Mouse (Mus musculus) c-Kit-positive CD71-negative TER-119-negative erythroid progenitor cells, embryonic 14.5 days (primary cell): ENCODE results near the gene Alox15.

ENCODE experiments used
- DNase-seq: peaks from one replicate; pipeline ENCODE4 v3.0.0-alpha.2; 2013; ENCODE audit warnings: low read depth

The Alox15 gene

DNA sequence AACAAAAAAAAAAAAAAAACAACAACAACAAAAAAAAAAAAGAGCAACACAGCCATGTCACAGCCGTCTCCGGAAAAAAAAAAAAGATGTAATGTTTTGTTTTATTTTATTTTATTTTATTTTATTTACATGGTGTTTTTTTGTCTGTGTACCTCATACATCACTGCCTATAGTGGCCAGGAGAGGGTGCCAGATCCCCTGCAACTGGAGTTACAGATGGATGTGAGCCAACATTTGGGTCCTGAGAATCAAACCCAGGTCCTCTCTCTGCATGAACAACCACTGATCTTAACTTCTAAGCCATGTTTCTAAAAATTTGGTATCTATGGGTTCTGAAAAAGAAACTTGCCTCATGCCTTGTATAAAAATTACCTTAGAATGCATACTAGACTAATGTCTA is 43.5 kb downstream of the Alox15 start:
- no peak for DNase-seq

GRCm38 (mm10) chr11:70306159-70306558 is 45.7 kb downstream of the Alox15 start:
- DNase-seq, result no peak

DNA sequence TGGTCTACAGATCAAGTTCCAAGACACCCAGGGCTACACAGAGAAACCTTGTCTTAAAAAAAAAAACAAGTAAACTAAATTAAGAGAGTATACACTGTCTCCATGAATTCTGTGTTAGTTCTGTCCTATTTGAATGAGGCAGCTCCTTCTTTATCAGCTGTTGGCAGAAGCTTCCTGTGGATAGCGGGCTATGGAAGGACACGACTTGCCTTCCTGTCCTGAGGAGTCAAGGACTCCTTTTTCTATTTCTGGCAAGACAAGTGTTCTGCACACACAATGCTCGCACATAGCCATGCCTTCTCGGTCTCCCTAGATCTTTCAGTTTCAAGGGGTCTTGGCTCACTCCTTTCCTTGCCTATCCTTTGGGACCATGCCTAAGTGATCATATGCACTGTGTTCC is 49.5 kb downstream of the Alox15 start:
- no peak for DNase-seq

- DNase-seq, result no peak
Measured at GRCm38 (mm10) chr11:70297836-70298454, 53.9 kb downstream of the Alox15 start.

DNA sequence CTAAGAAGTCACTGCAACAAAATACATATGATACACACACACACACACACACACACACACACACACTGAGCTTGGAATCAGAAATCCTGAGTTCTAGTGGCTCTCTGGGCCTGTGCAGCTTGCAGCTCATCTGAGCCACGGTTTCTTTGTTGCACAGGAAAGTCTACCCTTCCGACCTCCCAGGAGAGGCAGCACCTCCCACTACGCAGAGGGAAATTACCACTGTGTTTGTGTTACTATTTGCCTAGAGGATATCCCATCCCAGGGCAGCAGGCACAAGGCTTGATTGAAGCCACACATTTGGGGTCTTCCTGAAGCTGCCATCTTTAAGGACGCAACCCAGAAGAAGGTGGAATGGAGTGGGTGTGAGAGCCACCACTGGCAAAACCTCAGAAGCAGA is 54.4 kb downstream of the Alox15 start:
- no peak for DNase-seq
